Mouse (Mus musculus) lung, postnatal 0 days (tissue): ENCODE results near the gene Ugt1a6a.

ENCODE experiments used
- CTCF ChIP-seq: IDR thresholded peaks from 2 replicates; pipeline ENCODE4 v1.5.1; 2016; ENCODE audit warnings: antibody characterized with exemption, mild to moderate bottlenecking
- EP300 ChIP-seq: IDR thresholded peaks from 2 replicates; pipeline ENCODE4 v1.6.1; 2016; ENCODE audit warnings: antibody characterized with exemption, mild to moderate bottlenecking, control low read depth

- TF ChIP-seq CTCF (no peak), EP300 (no peak)
These were observed 627 bp upstream of the Ugt1a6a start for GRCm38 (mm10) chr1:88133908-88134456.
